ENCODE assay signal across 8 mouse cellular contexts in the genomic region with DNA sequence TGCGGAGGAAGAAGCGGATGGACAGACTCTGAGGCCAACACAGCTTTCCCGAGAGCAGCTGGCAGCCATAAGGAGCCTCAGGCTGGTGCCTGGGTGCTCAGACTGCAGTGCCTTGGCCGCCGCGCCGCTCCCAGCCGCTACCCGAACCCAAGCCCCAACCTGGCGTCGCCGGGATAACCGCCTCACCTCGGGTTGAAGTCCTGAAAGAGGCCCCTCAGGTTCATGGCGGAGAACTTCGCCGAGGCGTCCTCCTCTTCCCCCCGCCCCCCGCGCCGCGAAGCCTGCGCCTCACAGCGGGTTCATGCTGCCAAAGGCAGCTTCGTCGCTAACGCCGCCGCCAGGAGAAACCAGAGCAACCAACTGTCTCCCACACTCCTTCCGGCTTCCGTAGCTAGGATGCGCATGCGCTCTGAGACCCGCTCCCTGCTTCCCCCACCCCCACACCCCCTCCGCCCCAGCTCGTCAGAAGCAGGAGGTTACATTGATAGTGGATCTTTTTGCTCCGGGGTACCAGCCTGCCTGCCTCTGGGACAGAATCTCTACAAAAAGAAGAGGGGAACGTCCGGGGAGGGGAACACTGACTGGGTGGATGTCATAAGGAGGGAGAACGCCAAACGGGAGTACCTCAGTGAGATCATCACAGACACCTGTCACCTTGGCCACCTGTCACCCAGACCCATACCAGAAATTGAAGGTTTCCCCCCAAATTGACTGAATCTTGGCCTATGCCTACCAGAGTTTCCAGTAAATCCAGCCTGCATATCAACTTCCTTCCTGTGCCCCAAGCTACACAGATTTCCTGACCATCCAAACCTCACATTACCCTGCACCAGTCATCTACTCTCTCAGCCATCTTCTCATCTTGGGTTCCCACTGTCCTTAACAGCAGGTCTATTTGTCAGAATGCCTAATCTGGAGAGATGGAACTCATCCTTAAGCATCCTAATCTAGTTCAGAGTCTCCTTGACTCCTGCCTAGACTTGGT. TPM values are rescaled to one million over a fixed set of nuclear protein-coding genes. Genes with fewer than 3 reads are reported as not detected.
DNase-seq lines count a peak whose midpoint lies in the region; ATAC-seq lines count a peak whose summit lies in the region.

A gene (minus strand): TSS at position 389 of the 985 bp plus-strand sequence.

- no peaks in the 10 kb centered on the region for H3K36me3 ChIP-seq in hindbrain, embryonic 13.5 days

- no peaks in the 10 kb centered on the region for H3K27me3 ChIP-seq in hindbrain, embryonic 13.5 days

- H3K27ac ChIP-seq in hindbrain, embryonic 13.5 days: peak within 1 kb of the TSS; percentile 86

- 22% methylated on average over 39 of the region's 42 CpGs for WGBS in hindbrain, embryonic 13.5 days

- peak within 1 kb of the TSS; percentile 74 for H3K9ac ChIP-seq in hindbrain, embryonic 13.5 days

- peak; percentile 84 for DNase-seq in Muller cell, postnatal 12 days (ENCODE audit: inconsistent ontology term)
- peak; percentile 88 for DNase-seq in cerebellum, adult 9-11 months
- peak; percentile 64 to 65 for DNase-seq in frontal cortex, postnatal 14 days (ENCODE audit: low spot score in 2 of 2)
- DNase-seq in layer of hippocampus, postnatal 25 days (ENCODE audit: extremely low spot score in 1 of 2, low spot score in 1 of 2): peak; percentile 65 to 78
- DNase-seq in lung, postnatal 25 days (ENCODE audit: low spot score): peak; percentile 82
- peak; percentile 86 for DNase-seq in retina, embryonic 14.5 days (ENCODE audit: low spot score)
- peak; percentile 89 for DNase-seq in thymus, postnatal 4 days

- no peaks in the 10 kb centered on the region for H3K9me3 ChIP-seq in hindbrain, embryonic 13.5 days

- peak within 1 kb of the TSS; percentile 54 for H3K4me3 ChIP-seq in hindbrain, embryonic 13.5 days

- peaks cover 20% of the 10 kb centered on the region for H3K4me1 ChIP-seq in hindbrain, embryonic 13.5 days (replicated peaks)

- ATAC-seq in hindbrain, embryonic 13.5 days (ENCODE audit: low FRiP score): peak; percentile 94

- H3K4me2 ChIP-seq in hindbrain, embryonic 13.5 days: peak within 1 kb of the TSS; percentile 58

RNA-seq across cellular contexts. Expression of the gene that starts here (rescaled TPM):
- 47.3 and 49.2 TPM in 2 replicates for polyA plus RNA-seq in hindbrain, embryonic 13.5 days (2015; fragmentation: Nextera tagmentation; extraction: Ambion mirVana)
- 10 to 100 TPM; 47.1 to 49.0 TPM for total RNA-seq in layer of hippocampus, postnatal 25 days (2021)

Comparison
In these comparisons a context has a peak if more than half of its experiments do, and no peak if none do; other contexts are left out.
1. Peak in every context shown above with its lines: DNase-seq, ATAC-seq, H3K4me3 ChIP-seq and H3K27ac ChIP-seq.